Mouse (Mus musculus): ENCODE data around the gene Slc9a3. TPM values are rescaled to one million over a fixed set of nuclear protein-coding genes. Genes with fewer than 3 reads are reported as not detected.

Slc9a3 gene
- polyA plus RNA-seq, 1 experiment from 2014 or later = 0.10 TPM

GRCm38 (mm10) chr13:74113626-74114191 is 7.5 kb upstream of the Slc9a3 start:
- Histone ChIP-seq H3K4me2 (no peak overlapping the region), H3K27ac (replicated peaks) (no peak overlapping the region), H3K4me1 (replicated peaks) (no peaks in the 10 kb centered on the region), H3K27me3 (no peaks in the 10 kb centered on the region), H3K9me3 (no peaks in the 10 kb centered on the region), H3K36me3 (no peaks in the 10 kb centered on the region), H3K9ac (no peak overlapping the region), H3K4me3 (no peak overlapping the region)
- 65% methylated on average over 6 of the region's 6 CpGs for WGBS
- ATAC-seq (ENCODE audit: low FRiP score, low read depth) = 0 out of 2 replicates have a peak, but pooled peaks have one; percentile 38

DNA sequence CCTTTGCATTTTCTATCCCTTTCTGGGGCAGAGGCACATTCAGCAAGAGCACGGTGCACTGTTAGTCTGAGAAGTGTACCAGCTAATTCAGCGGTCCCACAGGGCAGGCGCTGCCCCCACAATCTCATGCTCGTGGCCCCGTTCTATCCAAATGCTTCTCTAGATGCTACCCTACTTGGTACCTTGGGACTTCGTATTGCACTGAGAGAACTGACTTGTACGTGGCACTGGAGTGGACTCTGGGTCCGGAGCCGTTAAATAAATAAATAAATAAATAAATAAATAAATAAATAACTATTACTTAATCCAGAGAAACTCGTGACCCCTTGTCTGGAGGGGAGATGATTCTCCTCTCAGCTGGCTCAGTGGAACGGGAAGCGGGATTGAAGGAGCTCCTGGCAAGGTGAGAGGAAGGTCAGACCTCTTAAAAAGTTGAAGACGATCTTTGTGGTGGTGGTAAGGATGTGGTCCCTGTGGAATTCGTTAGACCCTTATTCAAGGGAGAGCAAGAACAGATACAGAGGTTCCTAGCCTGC is 606 bp downstream of the Slc9a3 start:
- 36% methylated on average over 14 of the region's 14 CpGs for WGBS
- H3K4me1 ChIP-seq (replicated peaks) = peaks cover 9% of the 10 kb centered on the region
- H3K27me3 ChIP-seq = peaks cover 44% of the 10 kb centered on the region
- no peaks in the 10 kb centered on the region for H3K36me3 ChIP-seq
- H3K27ac ChIP-seq (replicated peaks) = no peak overlapping the region
- no peaks in the 10 kb centered on the region for H3K9me3 ChIP-seq
- ATAC-seq (ENCODE audit: low FRiP score, low read depth) = no peak
- 0 out of 2 replicates have a peak overlapping the region, but pooled peaks have one; percentile 38 for H3K9ac ChIP-seq
- peak overlapping the region; percentile 85 for H3K4me2 ChIP-seq
- peak overlapping the region; percentile 44 for H3K4me3 ChIP-seq

GRCm38 (mm10) chr13:74122632-74123031 is 1.4 kb downstream of the Slc9a3 start:
- ATAC-seq (ENCODE audit: low FRiP score, low read depth) = no peak
- Histone ChIP-seq H3K4me2 (no peak overlapping the region), H3K9me3 (no peaks in the 10 kb centered on the region), H3K9ac (no peak overlapping the region), H3K27me3 (peaks cover 44% of the 10 kb centered on the region), H3K4me3 (no peak overlapping the region), H3K36me3 (no peaks in the 10 kb centered on the region), H3K4me1 (replicated peaks) (peaks cover 9% of the 10 kb centered on the region), H3K27ac (replicated peaks) (no peak overlapping the region)
- WGBS = 69% methylated on average over 3 of the region's 3 CpGs

DNA sequence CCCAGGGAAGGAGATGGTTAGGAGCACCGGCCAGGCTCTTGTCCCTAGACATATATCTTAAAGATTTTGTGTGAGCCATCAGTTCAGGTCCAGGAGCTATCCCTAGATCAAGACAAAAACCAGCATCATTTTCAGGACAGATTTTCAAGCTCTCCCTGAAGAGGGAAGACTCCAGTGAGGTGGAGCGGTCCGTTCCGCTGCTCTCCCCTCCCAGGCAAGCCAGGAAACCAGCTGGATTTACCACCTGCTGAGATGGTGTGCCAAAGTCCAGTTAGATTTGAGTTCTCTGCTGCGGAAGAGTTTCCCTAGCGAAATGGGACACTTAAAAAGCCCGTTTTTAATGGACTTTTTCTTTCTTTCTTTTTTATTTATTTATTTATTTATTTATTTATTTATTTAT is 6.3 kb downstream of the Slc9a3 start:
- WGBS = 79% methylated on average over 7 of the region's 7 CpGs
- ATAC-seq (ENCODE audit: low FRiP score, low read depth) = no peak

GRCm38 (mm10) chr13:74129909-74130308 is 8.7 kb downstream of the Slc9a3 start:
- no peak overlapping the region for H3K9ac ChIP-seq
- no peak overlapping the region for H3K4me3 ChIP-seq
- no peak overlapping the region for H3K4me2 ChIP-seq
- no peak overlapping the region for H3K27ac ChIP-seq (replicated peaks)
- ATAC-seq (ENCODE audit: low FRiP score, low read depth) = no peak
- H3K27me3 ChIP-seq = no peaks in the 10 kb centered on the region
- no peaks in the 10 kb centered on the region for H3K36me3 ChIP-seq
- no peaks in the 10 kb centered on the region for H3K4me1 ChIP-seq (replicated peaks)
- H3K9me3 ChIP-seq = no peaks in the 10 kb centered on the region
- 88% methylated on average over 6 of the region's 6 CpGs for WGBS

More for the DNA sequence above, 6.3 kb downstream of the Slc9a3 start:
- H3K27ac ChIP-seq (replicated peaks) = no peak overlapping the region
- peaks cover 17% of the 10 kb centered on the region for H3K27me3 ChIP-seq
- no peak overlapping the region for H3K9ac ChIP-seq
- no peaks in the 10 kb centered on the region for H3K9me3 ChIP-seq
- no peaks in the 10 kb centered on the region for H3K4me1 ChIP-seq (replicated peaks)
- no peak overlapping the region for H3K4me3 ChIP-seq
- no peak overlapping the region for H3K4me2 ChIP-seq
- H3K36me3 ChIP-seq = no peaks in the 10 kb centered on the region

DNA sequence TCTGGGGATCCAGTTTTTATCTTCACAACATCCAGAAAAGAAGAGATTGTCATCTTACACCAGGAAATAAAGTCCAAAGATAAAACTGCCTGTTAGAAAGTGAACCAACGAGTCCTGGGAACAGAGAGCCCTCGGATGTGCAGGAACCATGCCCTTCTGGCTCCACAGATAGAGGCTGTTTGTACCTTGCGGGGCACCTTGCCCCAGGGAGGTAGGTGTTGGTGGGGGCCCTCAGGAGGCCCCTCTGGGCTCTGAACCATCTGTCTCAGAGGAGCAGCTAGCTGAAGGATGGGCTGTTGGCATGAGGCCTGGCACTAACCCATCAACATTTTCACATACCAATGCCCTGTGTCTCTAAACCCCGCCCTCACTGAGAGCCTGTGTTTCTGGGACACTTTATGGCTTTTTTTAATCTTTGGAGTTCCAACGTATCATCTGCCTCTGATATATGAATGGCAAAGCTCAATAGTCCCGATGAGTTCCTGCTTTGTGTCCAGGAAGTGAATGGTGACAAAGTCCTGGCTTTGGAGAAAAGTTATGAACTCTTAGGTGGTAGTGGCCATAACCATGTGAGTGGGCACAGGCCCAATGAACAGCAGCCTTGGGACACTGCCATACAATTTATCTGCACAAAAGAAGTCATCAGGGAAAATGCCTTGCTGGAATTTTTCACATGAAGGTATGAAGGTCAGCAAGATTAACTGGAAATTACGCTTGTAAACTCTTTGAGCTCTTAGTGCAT is 17.8 kb downstream of the Slc9a3 start:
- H3K27ac ChIP-seq (replicated peaks) = no peak overlapping the region
- no peak overlapping the region for H3K4me2 ChIP-seq
- no peaks in the 10 kb centered on the region for H3K9me3 ChIP-seq
- H3K4me1 ChIP-seq (replicated peaks) = no peaks in the 10 kb centered on the region
- ATAC-seq (ENCODE audit: low FRiP score, low read depth) = no peak
- H3K4me3 ChIP-seq = no peak overlapping the region
- 87% methylated on average over 7 of the region's 7 CpGs for WGBS
- H3K36me3 ChIP-seq = no peaks in the 10 kb centered on the region
- H3K27me3 ChIP-seq = no peaks in the 10 kb centered on the region
- H3K9ac ChIP-seq = no peak overlapping the region

DNA sequence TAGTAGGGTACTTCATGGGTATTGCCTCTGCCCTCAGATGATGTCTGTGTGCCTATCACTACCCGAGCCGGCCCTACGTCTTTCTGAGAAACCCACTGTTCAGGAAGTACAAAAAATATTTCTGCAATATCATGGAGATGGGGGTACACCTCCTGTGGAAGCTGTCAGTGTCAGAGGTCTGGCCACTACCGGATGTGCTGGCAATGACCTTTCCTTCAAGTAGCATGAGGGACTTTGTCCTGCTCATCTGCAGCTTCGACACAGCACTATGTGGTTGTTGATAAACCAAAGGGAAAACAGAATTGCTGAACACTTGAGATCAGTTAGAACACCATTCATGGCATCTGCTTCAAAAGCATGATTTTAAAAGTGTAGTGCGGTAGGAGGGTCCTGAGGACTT is 19.5 kb downstream of the Slc9a3 start:
- no peaks in the 10 kb centered on the region for H3K9me3 ChIP-seq
- ATAC-seq (ENCODE audit: low FRiP score, low read depth) = no peak

GRCm38 (mm10) chr13:74143282-74143681 is 22.0 kb downstream of the Slc9a3 start:
- Histone ChIP-seq H3K4me1 (replicated peaks) (no peaks in the 10 kb centered on the region), H3K4me3 (no peak overlapping the region), H3K4me2 (no peak overlapping the region), H3K9ac (no peak overlapping the region), H3K27me3 (no peaks in the 10 kb centered on the region), H3K36me3 (no peaks in the 10 kb centered on the region), H3K27ac (replicated peaks) (no peak overlapping the region), H3K9me3 (no peaks in the 10 kb centered on the region)
- ATAC-seq (ENCODE audit: low FRiP score, low read depth) = no peak
- 81% methylated on average over 3 of the region's 3 CpGs for WGBS

More for the DNA sequence above, 19.5 kb downstream of the Slc9a3 start:
- Histone ChIP-seq H3K4me3 (no peak overlapping the region), H3K9ac (no peak overlapping the region), H3K36me3 (no peaks in the 10 kb centered on the region), H3K4me1 (replicated peaks) (no peaks in the 10 kb centered on the region), H3K27ac (replicated peaks) (no peak overlapping the region), H3K27me3 (no peaks in the 10 kb centered on the region), H3K4me2 (no peak overlapping the region)
- 92% methylated on average over 6 of the region's 6 CpGs for WGBS

- Histone ChIP-seq H3K4me2 (no peak overlapping the region), H3K27ac (replicated peaks) (no peak overlapping the region), H3K27me3 (no peaks in the 10 kb centered on the region), H3K9me3 (no peaks in the 10 kb centered on the region), H3K4me1 (replicated peaks) (no peaks in the 10 kb centered on the region), H3K9ac (no peak overlapping the region), H3K36me3 (no peaks in the 10 kb centered on the region), H3K4me3 (no peak overlapping the region)
- 84% methylated on average over 7 of the region's 7 CpGs for WGBS
- no peak for ATAC-seq (ENCODE audit: low FRiP score, low read depth)
These were observed 23.0 kb downstream of the Slc9a3 start for GRCm38 (mm10) chr13:74144120-74144884.

- no peaks in the 10 kb centered on the region for H3K27me3 ChIP-seq
- ATAC-seq (ENCODE audit: low FRiP score, low read depth) = peak; percentile 66; the same call in 1 of the 2 replicates
- H3K4me2 ChIP-seq = no peak overlapping the region
- H3K4me3 ChIP-seq = no peak overlapping the region
- H3K4me1 ChIP-seq (replicated peaks) = no peaks in the 10 kb centered on the region
- no peaks in the 10 kb centered on the region for H3K36me3 ChIP-seq
- H3K27ac ChIP-seq (replicated peaks) = no peak overlapping the region
- no peaks in the 10 kb centered on the region for H3K9me3 ChIP-seq
- no peak overlapping the region for H3K9ac ChIP-seq
- 68% methylated on average over 3 of the region's 3 CpGs for WGBS
These were observed 24.8 kb downstream of the Slc9a3 start for GRCm38 (mm10) chr13:74145983-74146622.

DNA sequence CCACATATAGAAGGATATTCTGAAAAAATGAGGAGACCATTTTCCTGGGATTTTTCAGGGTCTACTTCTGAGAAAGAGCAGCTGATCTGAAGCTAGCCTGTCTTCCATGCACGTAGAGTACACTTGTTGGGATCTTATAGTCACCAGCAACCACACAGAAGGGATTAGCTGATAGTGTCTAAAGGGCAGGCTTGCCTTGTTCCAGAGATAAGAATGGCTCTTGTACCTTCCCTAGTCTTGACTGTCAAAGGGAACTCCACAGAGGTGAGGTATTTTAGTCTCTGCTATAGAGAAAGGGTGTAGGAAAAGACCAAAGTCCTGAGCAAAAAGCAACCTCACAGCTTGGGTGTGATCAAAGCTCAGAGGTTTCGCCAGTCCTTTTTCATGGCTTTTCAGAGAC is 26.1 kb downstream of the Slc9a3 start:
- Histone ChIP-seq H3K27me3 (no peaks in the 10 kb centered on the region), H3K27ac (replicated peaks) (no peak overlapping the region), H3K9ac (no peak overlapping the region), H3K4me2 (no peak overlapping the region), H3K9me3 (no peaks in the 10 kb centered on the region), H3K4me1 (replicated peaks) (no peaks in the 10 kb centered on the region), H3K4me3 (no peak overlapping the region), H3K36me3 (no peaks in the 10 kb centered on the region)
- WGBS = 85% methylated on average over 2 of the region's 2 CpGs
- no peak for ATAC-seq (ENCODE audit: low FRiP score, low read depth)
